Mouse (Mus musculus) ES-Bruce4 (cell line): ENCODE data around the gene Dennd5b.

Source experiments
- CTCF ChIP-seq: IDR thresholded peaks from one replicate; pipeline ENCODE4 v1.8.1; 2011; ENCODE audit warnings: low read depth, low read length
- EP300 ChIP-seq: IDR thresholded peaks from 2 replicates; pipeline ENCODE4 v1.6.1; 2011; ENCODE audit warnings: low read depth, low read length; ENCODE audit not compliant: insufficient read depth
- POLR2A ChIP-seq: IDR thresholded peaks from one replicate; pipeline ENCODE4 v1.8.1; 2011; ENCODE audit warnings: low read length; ENCODE audit not compliant: insufficient read depth

DNA sequence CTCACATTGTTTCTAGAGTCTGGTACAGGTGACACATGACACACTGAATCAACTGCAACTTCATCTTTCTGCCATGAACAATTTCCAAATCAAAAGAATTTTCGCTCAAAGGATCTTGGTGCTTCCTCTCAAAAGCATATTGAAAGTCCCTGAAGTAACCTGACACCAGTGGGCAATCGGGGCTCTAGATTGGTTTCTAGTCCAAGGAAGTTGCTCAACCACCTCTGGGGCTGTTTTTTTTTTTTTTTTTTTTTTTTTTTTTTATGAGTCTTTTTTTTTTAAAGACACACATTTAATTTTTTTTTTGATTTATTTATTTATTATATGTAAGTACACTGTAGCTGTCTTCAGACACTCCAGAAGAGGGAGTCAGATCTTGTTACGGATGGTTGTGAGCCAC, 121.0 kb downstream of the Dennd5b start:
- TF ChIP-seq CTCF (no peak), POLR2A (no peak), EP300 (no peak)
